Mouse (Mus musculus): ENCODE measurements around the gene Cacna2d2. TPM values are rescaled to one million over a fixed set of nuclear protein-coding genes. Genes with fewer than 3 reads are reported as not detected.
"Not testable (repeated sequence)": the region's sequence is repeated elsewhere in the genome, so short reads cannot be mapped to it uniquely, and the experiment has no call there.

Gene Cacna2d2
- polyA plus RNA-seq, 1 experiment from 2014 or later, result 0.76 TPM

GRCm38 (mm10) chr9:107566041-107566709 lies 166.8 kb downstream of the Cacna2d2 start:
- Histone ChIP-seq H3K4me1 (peaks cover 57% of the 10 kb centered on the region), H3K36me3 (peaks cover 37% of the 10 kb centered on the region), H3K9ac (no peak overlapping the region), H3K9me3 (no peaks in the 10 kb centered on the region), H3K4me3 (peak overlapping the region; percentile 2; the same call in 1 of the 2 replicates), H3K27me3 (no peaks in the 10 kb centered on the region), H3K27ac (peak overlapping the region; percentile 91; the same call in 1 of the 2 replicates), H3K4me2 (peak overlapping the region; percentile 21)
- WGBS, result 55% methylated on average over 15 of the region's 15 CpGs
- no peak for ATAC-seq (ENCODE audit: insufficient number of reproducible peaks, insufficient read depth, low FRiP score, low TSS enrichment, low read depth)

GRCm38 (mm10) chr9:107566855-107567254 lies 167.4 kb downstream of the Cacna2d2 start:
- ATAC-seq (ENCODE audit: insufficient number of reproducible peaks, insufficient read depth, low FRiP score, low TSS enrichment, low read depth), result no peak
- peak overlapping the region; percentile 83; the same call in 1 of the 2 replicates for H3K4me3 ChIP-seq
- H3K4me1 ChIP-seq, result peaks cover 63% of the 10 kb centered on the region
- peak overlapping the region; percentile 91 for H3K27ac ChIP-seq
- H3K27me3 ChIP-seq, result no peaks in the 10 kb centered on the region
- WGBS, result 57% methylated on average over 3 of the region's 3 CpGs
- peaks cover 37% of the 10 kb centered on the region for H3K36me3 ChIP-seq
- H3K4me2 ChIP-seq, result peak overlapping the region; percentile 88; the same call in 1 of the 2 replicates
- no peaks in the 10 kb centered on the region for H3K9me3 ChIP-seq
- H3K9ac ChIP-seq, result no peak overlapping the region; the same call in 1 of the 2 replicates

DNA sequence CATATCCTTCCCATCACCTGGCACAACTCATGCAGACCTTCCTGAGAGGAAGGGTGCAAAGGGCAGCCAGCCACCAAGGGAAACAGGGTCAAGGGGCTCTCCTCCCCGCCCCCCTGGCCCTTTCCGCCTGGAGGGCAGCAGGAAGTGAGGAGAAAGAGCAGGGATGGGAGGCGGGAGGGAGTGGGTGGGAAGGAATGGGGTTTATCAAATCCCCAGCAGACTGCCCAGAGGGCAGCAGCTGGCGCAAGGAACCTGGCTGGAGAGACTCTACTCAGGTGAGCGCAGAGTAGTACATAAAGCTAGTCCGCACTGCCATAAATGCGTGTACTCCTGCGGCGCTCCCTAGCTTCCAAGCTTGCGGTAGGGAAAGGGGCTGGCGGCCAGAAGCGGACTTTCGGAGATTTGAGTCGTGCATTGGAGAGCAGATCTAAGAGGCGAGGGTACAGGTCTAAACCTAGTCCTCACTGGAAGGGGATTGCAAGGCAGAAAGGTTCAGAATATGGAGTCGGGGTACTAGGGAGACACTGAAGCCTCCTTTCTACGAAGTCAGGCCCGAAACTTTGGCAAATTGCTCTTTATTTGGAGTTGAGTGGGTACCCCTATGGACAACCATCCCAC lies 168.4 kb downstream of the Cacna2d2 start, which contains the start of gene Hyal2:
Gene Hyal2 (plus strand): TSS at position 244 of the 618 bp plus-strand sequence.
- H3K36me3 ChIP-seq, result peaks cover 41% of the 10 kb centered on the region
- no peak for ATAC-seq (ENCODE audit: insufficient number of reproducible peaks, insufficient read depth, low FRiP score, low TSS enrichment, low read depth)
- H3K9me3 ChIP-seq, result no peaks in the 10 kb centered on the region
- WGBS, result 5% methylated on average over 18 of the region's 18 CpGs
- peak within 1 kb of the TSS; percentile 88 for H3K4me2 ChIP-seq
- peak within 1 kb of the TSS; percentile 91 for H3K27ac ChIP-seq
- H3K27me3 ChIP-seq, result no peaks in the 10 kb centered on the region
- H3K9ac ChIP-seq, result peak within 1 kb of the TSS; percentile 84
- peaks cover 62% of the 10 kb centered on the region for H3K4me1 ChIP-seq
- H3K4me3 ChIP-seq, result peak within 1 kb of the TSS; percentile 83

GRCm38 (mm10) chr9:107568331-107569261 lies 169.2 kb downstream of the Cacna2d2 start:
- H3K36me3 ChIP-seq, result peaks cover 48% of the 10 kb centered on the region
- H3K4me3 ChIP-seq, result peak overlapping the region; percentile 83
- peak overlapping the region; percentile 88 for H3K4me2 ChIP-seq
- peak overlapping the region; percentile 84 for H3K9ac ChIP-seq
- peak overlapping the region; percentile 91 for H3K27ac ChIP-seq
- peak; percentile 82 for ATAC-seq (ENCODE audit: insufficient number of reproducible peaks, insufficient read depth, low FRiP score, low TSS enrichment, low read depth)
- no peaks in the 10 kb centered on the region for H3K27me3 ChIP-seq
- under 1% methylated on average over 41 of the region's 41 CpGs for WGBS
- no peaks in the 10 kb centered on the region for H3K9me3 ChIP-seq
- H3K4me1 ChIP-seq, result peaks cover 58% of the 10 kb centered on the region

GRCm38 (mm10) chr9:107569270-107569669 lies 169.9 kb downstream of the Cacna2d2 start:
- H3K4me2 ChIP-seq, result peak overlapping the region; percentile 88
- H3K4me3 ChIP-seq, result peak overlapping the region; percentile 83
- H3K9ac ChIP-seq, result peak overlapping the region; percentile 84
- no peak for ATAC-seq (ENCODE audit: insufficient number of reproducible peaks, insufficient read depth, low FRiP score, low TSS enrichment, low read depth)
- peak overlapping the region; percentile 91 for H3K27ac ChIP-seq
- H3K36me3 ChIP-seq, result peaks cover 52% of the 10 kb centered on the region
- H3K27me3 ChIP-seq, result no peaks in the 10 kb centered on the region
- WGBS, result under 1% methylated on average over 23 of the region's 23 CpGs
- H3K9me3 ChIP-seq, result no peaks in the 10 kb centered on the region
- H3K4me1 ChIP-seq, result peaks cover 51% of the 10 kb centered on the region

- 45% methylated on average over 13 of the region's 13 CpGs for WGBS
- Histone ChIP-seq H3K36me3 (peaks cover 52% of the 10 kb centered on the region), H3K9me3 (no peaks in the 10 kb centered on the region), H3K4me3 (peak overlapping the region; percentile 83), H3K27ac (peak overlapping the region; percentile 91), H3K4me1 (peaks cover 49% of the 10 kb centered on the region), H3K9ac (peak overlapping the region; percentile 84), H3K4me2 (peak overlapping the region; percentile 88), H3K27me3 (no peaks in the 10 kb centered on the region)
- no peak for ATAC-seq (ENCODE audit: insufficient number of reproducible peaks, insufficient read depth, low FRiP score, low TSS enrichment, low read depth)
Observed at GRCm38 (mm10) chr9:107570016-107570415, 170.6 kb downstream of the Cacna2d2 start.

- Histone ChIP-seq H3K4me1 (peaks cover 44% of the 10 kb centered on the region), H3K27me3 (no peaks in the 10 kb centered on the region), H3K27ac (peak overlapping the region; percentile 91; the same call in 1 of the 2 replicates), H3K4me3 (peak overlapping the region; percentile 83), H3K36me3 (peaks cover 45% of the 10 kb centered on the region), H3K9ac (peak overlapping the region; percentile 84), H3K9me3 (no peaks in the 10 kb centered on the region), H3K4me2 (peak overlapping the region; percentile 88)
- WGBS, result 89% methylated on average over 21 of the region's 21 CpGs
- no peak for ATAC-seq (ENCODE audit: insufficient number of reproducible peaks, insufficient read depth, low FRiP score, low TSS enrichment, low read depth)
Observed at GRCm38 (mm10) chr9:107570845-107571244, 171.4 kb downstream of the Cacna2d2 start.

DNA sequence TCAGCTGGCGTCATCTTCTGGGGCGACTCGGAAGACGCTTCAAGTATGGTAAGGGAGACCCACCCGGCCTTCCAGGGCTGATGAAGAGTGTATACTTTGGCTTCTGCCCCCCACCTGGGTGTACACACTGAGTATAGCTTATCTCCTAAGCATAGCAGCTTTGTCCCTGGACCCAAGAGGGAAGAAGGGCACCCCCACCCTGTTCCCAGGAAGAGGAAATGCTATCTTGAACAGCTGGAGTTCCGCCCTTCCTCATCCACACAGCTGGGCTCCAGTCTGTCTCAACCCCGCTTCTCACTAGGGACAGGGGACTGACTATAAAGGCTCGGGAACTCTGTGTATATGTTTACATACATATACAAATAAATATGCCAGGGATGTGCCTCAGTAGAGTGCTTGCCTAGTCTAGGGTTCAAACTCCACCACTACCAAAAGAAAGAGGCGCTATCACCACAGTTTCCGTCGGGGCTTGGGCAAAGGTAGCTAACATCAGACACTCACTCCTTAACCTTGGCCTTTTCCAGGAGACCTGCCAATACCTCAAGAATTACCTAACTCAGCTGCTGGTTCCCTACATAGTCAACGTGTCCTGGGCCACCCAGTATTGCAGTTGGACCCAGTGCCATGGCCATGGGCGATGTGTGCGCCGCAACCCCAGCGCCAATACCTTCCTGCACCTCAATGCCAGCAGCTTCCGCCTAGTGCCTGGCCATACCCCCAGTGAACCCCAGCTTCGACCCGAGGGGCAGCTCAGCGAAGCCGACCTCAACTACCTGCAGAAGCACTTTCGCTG lies 172.3 kb downstream of the Cacna2d2 start:
- ATAC-seq (ENCODE audit: insufficient number of reproducible peaks, insufficient read depth, low FRiP score, low TSS enrichment, low read depth), result no peak
- peaks cover 42% of the 10 kb centered on the region for H3K36me3 ChIP-seq
- H3K27ac ChIP-seq, result no peak overlapping the region
- H3K4me1 ChIP-seq, result peaks cover 50% of the 10 kb centered on the region
- no peaks in the 10 kb centered on the region for H3K9me3 ChIP-seq
- no peaks in the 10 kb centered on the region for H3K27me3 ChIP-seq
- peak overlapping the region; percentile 88 for H3K4me2 ChIP-seq
- WGBS, result 95% methylated on average over 22 of the region's 22 CpGs
- 0 out of 2 replicates have a peak overlapping the region, but pooled peaks have one; percentile 40 for H3K9ac ChIP-seq
- peak overlapping the region; percentile 83; the same call in 1 of the 2 replicates for H3K4me3 ChIP-seq

- Histone ChIP-seq H3K4me2 (no peak overlapping the region), H3K9ac (0 out of 2 replicates have a peak overlapping the region, but pooled peaks have one; percentile 40), H3K4me1 (peaks cover 50% of the 10 kb centered on the region), H3K4me3 (0 out of 2 replicates have a peak overlapping the region, but pooled peaks have one; percentile 4), H3K9me3 (no peaks in the 10 kb centered on the region), H3K27me3 (no peaks in the 10 kb centered on the region), H3K27ac (no peak overlapping the region), H3K36me3 (peaks cover 42% of the 10 kb centered on the region)
- WGBS, result 91% methylated on average over 2 of the region's 2 CpGs
- no peak for ATAC-seq (ENCODE audit: insufficient number of reproducible peaks, insufficient read depth, low FRiP score, low TSS enrichment, low read depth)
Observed at GRCm38 (mm10) chr9:107572327-107572662, 172.9 kb downstream of the Cacna2d2 start.

DNA sequence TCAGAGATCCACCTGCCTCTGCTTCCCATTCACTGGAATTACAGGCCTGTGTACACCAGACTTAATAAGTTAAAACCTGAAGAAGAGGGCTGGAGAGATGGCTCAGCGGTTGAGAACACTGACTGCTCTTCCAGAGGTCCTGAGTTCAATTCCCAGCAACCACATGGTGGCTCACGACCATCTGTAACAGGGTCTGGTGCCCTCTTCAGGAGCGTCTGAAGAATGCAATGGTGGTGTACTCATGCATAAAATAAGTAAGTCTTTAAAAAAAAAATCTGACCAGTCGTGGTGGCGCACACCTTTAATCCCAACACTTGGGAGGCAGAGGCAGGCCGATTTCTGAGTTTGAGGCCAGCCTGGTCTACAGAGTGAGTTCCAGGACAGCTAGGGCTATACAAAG lies 174.4 kb downstream of the Cacna2d2 start:
- not testable (repeated sequence) for H3K4me2 ChIP-seq; ATAC-seq (ENCODE audit: insufficient number of reproducible peaks, insufficient read depth, low FRiP score, low TSS enrichment, low read depth); H3K27ac ChIP-seq; H3K27me3 ChIP-seq; H3K9ac ChIP-seq; H3K4me3 ChIP-seq; H3K9me3 ChIP-seq
- Histone ChIP-seq H3K4me1 (peaks cover 52% of the 10 kb centered on the region), H3K36me3 (peaks cover 42% of the 10 kb centered on the region)
- 85% methylated on average over 6 of the region's 6 CpGs for WGBS
